In the genomic region with DNA sequence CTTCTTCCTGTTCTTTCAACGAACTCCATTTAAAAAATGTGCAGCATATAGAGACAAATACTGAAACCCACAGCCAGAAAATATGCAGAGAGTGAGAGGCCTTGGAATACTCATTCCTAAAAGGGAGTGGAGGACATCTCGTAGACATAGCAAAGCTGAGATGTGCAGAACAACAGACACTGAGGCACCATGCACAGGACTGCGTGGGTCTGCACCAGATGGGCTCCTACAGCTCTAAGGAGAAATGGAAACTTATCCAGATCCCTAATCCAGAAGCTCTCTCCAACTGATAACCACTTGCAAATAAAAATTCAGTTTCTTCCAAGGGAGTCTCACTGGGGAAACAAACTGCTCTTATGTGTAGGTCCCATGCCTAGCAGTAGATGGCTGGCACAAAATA, we compare ENCODE assay signal across 21 mouse cellular contexts.
DNase-seq lines count a peak whose midpoint lies in the region; ATAC-seq and TF ChIP-seq lines count a peak whose summit lies in the region.
"Had no signal": no experiment of that assay in that cellular context is flagged by ENCODE, and none has a peak within 500 bp of the region (broad histone marks: within the 10 kb centered on the region; RNA-seq: fewer than 3 reads in every experiment).

No protein-coding gene starts in this region.

- H3K9ac ChIP-seq in hindbrain, postnatal 0 days (replicated peaks; ENCODE audit: low read length), result no peak overlapping the region
- H3K9ac ChIP-seq: embryonic facial prominence, embryonic 12.5 days; forebrain, embryonic 15.5 days; heart, embryonic 13.5 days had no signal

- H3K36me3 ChIP-seq in hindbrain, postnatal 0 days (ENCODE audit: insufficient read depth, low read length), result no peaks in the 10 kb centered on the region
- H3K36me3 ChIP-seq: embryonic facial prominence, embryonic 12.5 days; forebrain, embryonic 15.5 days; G1E; heart, embryonic 13.5 days had no signal

- H3K4me3 ChIP-seq in layer of hippocampus, adult 2 months, result no peak overlapping the region
- H3K4me3 ChIP-seq in hindbrain, postnatal 0 days (ENCODE audit: low read length), result no peak overlapping the region
- H3K4me3 ChIP-seq: embryonic facial prominence, embryonic 12.5 days; forebrain, embryonic 15.5 days; heart, embryonic 13.5 days had no signal

- H3K4me2 ChIP-seq in hindbrain, postnatal 0 days (ENCODE audit: low read depth, low read length), result no peak overlapping the region
- H3K4me2 ChIP-seq: embryonic facial prominence, embryonic 12.5 days; forebrain, embryonic 15.5 days; heart, embryonic 13.5 days had no signal

- H3K9me3 ChIP-seq in hindbrain, postnatal 0 days (ENCODE audit: low read length), result no peaks in the 10 kb centered on the region
- H3K9me3 ChIP-seq: embryonic facial prominence, embryonic 12.5 days; forebrain, embryonic 15.5 days; heart, embryonic 13.5 days had no signal

- no peak for TF ChIP-seq CTCF in layer of hippocampus, adult 2 months (conservative IDR thresholded peaks at IDR 0.05)
- no peak for TF ChIP-seq CTCF in hindbrain, postnatal 0 days (IDR thresholded peaks at IDR 0.05; ENCODE audit: low read depth)

- ATAC-seq in frontal cortex, adult (ENCODE audit: low TSS enrichment), result peak; percentile 100
- ATAC-seq in hindbrain, postnatal 0 days, result no peak
- ATAC-seq: CD4-positive, CD25-positive, alpha-beta regulatory T cell, adult 4 months; forebrain, embryonic 15.5 days had no signal

- WGBS in hindbrain, postnatal 0 days, result 88% methylated on average over 3 of the region's 3 CpGs

- no peak overlapping the region for H3K27ac ChIP-seq in layer of hippocampus, adult 2 months
- no peak overlapping the region for H3K27ac ChIP-seq in hindbrain, postnatal 0 days
- H3K27ac ChIP-seq: embryonic facial prominence, embryonic 12.5 days; forebrain, embryonic 15.5 days; heart, embryonic 13.5 days had no signal

- no peak for DNase-seq in frontal cortex, postnatal 25 days (ENCODE audit: low spot score in 2 of 2)
- DNase-seq in layer of hippocampus, adult 2 months (ENCODE audit: low spot score in 2 of 2), result peak; percentile 13 to 52
- DNase-seq in layer of hippocampus, postnatal 25 days (ENCODE audit: extremely low spot score in 1 of 2, low spot score in 1 of 2), result no peak
- peak; percentile 83 for DNase-seq in brain, adult 2 months (ENCODE audit: low read depth, low spot score)
- peak; percentile 12 for DNase-seq in right cerebral cortex, postnatal 25 days
- DNase-seq in hindbrain, postnatal 0 days (ENCODE audit: low spot score), result no peak
- DNase-seq: adrenal gland, adult 8-10 months; adrenal gland, postnatal 36 days; B cell, adult 2 months; cerebellum, adult 11 months; cerebellum, adult 9-10 months; cerebellum, postnatal 25 days; gastrocnemius, postnatal 36 days; heart, adult 11 months; heart, postnatal 36 days had no signal

- no peaks in the 10 kb centered on the region for H3K27me3 ChIP-seq in hindbrain, postnatal 0 days (ENCODE audit: insufficient read depth, low read length)
- H3K27me3 ChIP-seq: embryonic facial prominence, embryonic 12.5 days; forebrain, embryonic 15.5 days; heart, embryonic 13.5 days had no signal

- no peaks in the 10 kb centered on the region for H3K4me1 ChIP-seq in hindbrain, postnatal 0 days (ENCODE audit: insufficient read depth, low read length)
- H3K4me1 ChIP-seq: embryonic facial prominence, embryonic 12.5 days; forebrain, embryonic 15.5 days; heart, embryonic 13.5 days had no signal

Comparison
In these comparisons a context has a peak if more than half of its experiments do, and no peak if none do; other contexts are left out.
1. DNase-seq: peak in layer of hippocampus, adult 2 months (2 of 2), brain, adult 2 months (single experiment) and right cerebral cortex, postnatal 25 days (single experiment); none in frontal cortex, postnatal 25 days (0 of 2), layer of hippocampus, postnatal 25 days (0 of 2) and hindbrain, postnatal 0 days (single experiment).